Mouse (Mus musculus): ENCODE measurements at regions not wholly inside any gene's neighbourhood (a gene's known extent, or its start where the extent isn't known, plus 50 kb on each side); places are given as distances from the start of the nearest gene placed in this dataset.

DNA sequence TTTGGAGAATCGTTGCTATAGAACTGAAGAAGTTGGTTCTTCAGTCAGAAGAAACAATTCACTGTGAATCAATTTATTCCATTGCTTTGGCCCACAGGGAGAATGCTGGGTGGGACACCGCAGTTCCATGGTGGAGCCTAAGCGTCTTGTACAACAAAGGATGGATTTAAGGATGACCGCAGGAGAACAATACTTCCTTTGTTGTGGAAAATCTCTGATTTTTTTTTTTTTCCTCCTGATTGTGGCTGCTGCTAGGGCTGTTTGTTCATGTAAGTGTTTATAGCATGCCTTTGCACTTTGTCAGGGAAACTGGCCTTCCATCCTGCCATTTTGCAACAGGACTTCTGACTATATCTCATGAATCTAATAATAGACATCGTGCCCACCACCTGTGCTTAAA lies 188.3 kb upstream of the Prdm1 start:
- no peaks in the 10 kb centered on the region for H3K4me1 ChIP-seq (ENCODE audit: control insufficient read depth, insufficient read depth, low read length)
- no peak for ATAC-seq

GRCm38 (mm10) chr10:44715902-44716301 lies 187.6 kb upstream of the Prdm1 start:
- H3K4me1 ChIP-seq (ENCODE audit: control insufficient read depth, insufficient read depth, low read length): no peaks in the 10 kb centered on the region
- ATAC-seq: no peak

More for the DNA sequence above, 188.3 kb upstream of the Prdm1 start:
- Histone ChIP-seq H3K27me3 (ENCODE audit: control insufficient read depth, insufficient read depth, low read depth, low read length) (no peaks in the 10 kb centered on the region), H3K4me2 (ENCODE audit: low read length) (no peak overlapping the region), H3K9ac (ENCODE audit: low read depth, low read length) (no peak overlapping the region), H3K4me3 (ENCODE audit: low read depth, low read length) (no peak overlapping the region), H3K36me3 (ENCODE audit: control insufficient read depth, insufficient read depth, low read length) (no peaks in the 10 kb centered on the region), H3K27ac (ENCODE audit: low read length) (no peak overlapping the region), H3K9me3 (replicated peaks; ENCODE audit: control insufficient read depth, low read length, poor library complexity, severe bottlenecking) (no peaks in the 10 kb centered on the region)
- WGBS: 27% methylated on average over 5 of the region's 5 CpGs

GRCm38 (mm10) chr10:44708830-44709229 lies 180.5 kb upstream of the Prdm1 start:
- 94% methylated on average over 4 of the region's 4 CpGs for whole genome bisulfite sequencing
- Histone ChIP-seq H3K9ac (ENCODE audit: low read depth, low read length) (no peak overlapping the region), H3K4me1 (ENCODE audit: control insufficient read depth, insufficient read depth, low read length) (no peaks in the 10 kb centered on the region), H3K27ac (ENCODE audit: low read length) (no peak overlapping the region), H3K4me2 (ENCODE audit: low read length) (no peak overlapping the region), H3K4me3 (ENCODE audit: low read depth, low read length) (no peak overlapping the region), H3K27me3 (ENCODE audit: control insufficient read depth, insufficient read depth, low read depth, low read length) (no peaks in the 10 kb centered on the region), H3K36me3 (ENCODE audit: control insufficient read depth, insufficient read depth, low read length) (no peaks in the 10 kb centered on the region), H3K9me3 (replicated peaks; ENCODE audit: control insufficient read depth, low read length, poor library complexity, severe bottlenecking) (no peaks in the 10 kb centered on the region)
- no peak for ATAC-seq

More at GRCm38 (mm10) chr10:44715902-44716301, 187.6 kb upstream of the Prdm1 start:
- Histone ChIP-seq H3K4me2 (ENCODE audit: low read length) (no peak overlapping the region), H3K9ac (ENCODE audit: low read depth, low read length) (no peak overlapping the region), H3K9me3 (replicated peaks; ENCODE audit: control insufficient read depth, low read length, poor library complexity, severe bottlenecking) (no peaks in the 10 kb centered on the region), H3K36me3 (ENCODE audit: control insufficient read depth, insufficient read depth, low read length) (no peaks in the 10 kb centered on the region), H3K27me3 (ENCODE audit: control insufficient read depth, insufficient read depth, low read depth, low read length) (no peaks in the 10 kb centered on the region), H3K27ac (ENCODE audit: low read length) (no peak overlapping the region), H3K4me3 (ENCODE audit: low read depth, low read length) (no peak overlapping the region)

DNA sequence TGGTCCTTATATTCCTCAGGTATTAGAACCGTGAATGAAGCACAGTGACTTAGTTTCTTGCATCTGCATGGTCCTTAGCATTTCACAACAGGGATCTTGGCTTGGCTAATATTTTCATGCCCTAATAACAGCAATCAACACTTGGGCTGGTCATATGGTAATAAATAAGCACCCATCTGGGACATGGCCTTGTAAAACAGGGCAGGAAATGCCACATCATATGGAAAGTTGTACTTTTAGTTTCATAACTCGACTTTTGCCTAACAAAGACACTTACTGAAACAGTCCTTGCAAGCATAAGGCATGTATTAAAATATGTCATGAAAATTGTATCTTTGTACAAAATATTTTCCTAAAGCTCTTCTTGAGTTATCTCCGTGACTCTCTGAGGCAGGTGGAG lies 175.8 kb upstream of the Prdm1 start:
- no peaks in the 10 kb centered on the region for H3K4me1 ChIP-seq (ENCODE audit: control insufficient read depth, insufficient read depth, low read length)
- no peak overlapping the region for H3K4me2 ChIP-seq (ENCODE audit: low read length)
- ATAC-seq: no peak
- 91% methylated on average over 3 of the region's 3 CpGs for WGBS
- H3K27me3 ChIP-seq (ENCODE audit: control insufficient read depth, insufficient read depth, low read depth, low read length): no peaks in the 10 kb centered on the region
- no peaks in the 10 kb centered on the region for H3K9me3 ChIP-seq (replicated peaks; ENCODE audit: control insufficient read depth, low read length, poor library complexity, severe bottlenecking)
- H3K36me3 ChIP-seq (ENCODE audit: control insufficient read depth, insufficient read depth, low read length): no peaks in the 10 kb centered on the region
- H3K9ac ChIP-seq (ENCODE audit: low read depth, low read length): no peak overlapping the region
- H3K27ac ChIP-seq (ENCODE audit: low read length): no peak overlapping the region
- H3K4me3 ChIP-seq (ENCODE audit: low read depth, low read length): no peak overlapping the region

- Histone ChIP-seq H3K9me3 (replicated peaks; ENCODE audit: control insufficient read depth, low read length, poor library complexity, severe bottlenecking) (no peaks in the 10 kb centered on the region), H3K36me3 (ENCODE audit: control insufficient read depth, insufficient read depth, low read length) (no peaks in the 10 kb centered on the region), H3K4me3 (ENCODE audit: low read depth, low read length) (no peak overlapping the region), H3K9ac (ENCODE audit: low read depth, low read length) (no peak overlapping the region), H3K27me3 (ENCODE audit: control insufficient read depth, insufficient read depth, low read depth, low read length) (no peaks in the 10 kb centered on the region), H3K4me1 (ENCODE audit: control insufficient read depth, insufficient read depth, low read length) (no peaks in the 10 kb centered on the region), H3K27ac (ENCODE audit: low read length) (no peak overlapping the region), H3K4me2 (ENCODE audit: low read length) (no peak overlapping the region)
- ATAC-seq: no peak
- WGBS: 84% methylated on average over 5 of the region's 5 CpGs
These were observed 173.8 kb upstream of the Prdm1 start for GRCm38 (mm10) chr10:44702108-44702507.

- no peak overlapping the region for H3K4me2 ChIP-seq (ENCODE audit: low read length)
- WGBS: 88% methylated on average over 11 of the region's 11 CpGs
- H3K4me1 ChIP-seq (ENCODE audit: control insufficient read depth, insufficient read depth, low read length): no peaks in the 10 kb centered on the region
- no peaks in the 10 kb centered on the region for H3K27me3 ChIP-seq (ENCODE audit: control insufficient read depth, insufficient read depth, low read depth, low read length)
- H3K4me3 ChIP-seq (ENCODE audit: low read depth, low read length): no peak overlapping the region
- ATAC-seq: no peak
- no peak overlapping the region for H3K9ac ChIP-seq (ENCODE audit: low read depth, low read length)
- no peaks in the 10 kb centered on the region for H3K9me3 ChIP-seq (replicated peaks; ENCODE audit: control insufficient read depth, low read length, poor library complexity, severe bottlenecking)
- H3K36me3 ChIP-seq (ENCODE audit: control insufficient read depth, insufficient read depth, low read length): no peaks in the 10 kb centered on the region
- H3K27ac ChIP-seq (ENCODE audit: low read length): no peak overlapping the region
These were observed 171.8 kb upstream of the Prdm1 start for GRCm38 (mm10) chr10:44699988-44700537.

- no peaks in the 10 kb centered on the region for H3K4me1 ChIP-seq (ENCODE audit: control insufficient read depth, insufficient read depth, low read length)
- no peak overlapping the region for H3K9ac ChIP-seq (ENCODE audit: low read depth, low read length)
- H3K27ac ChIP-seq (ENCODE audit: low read length): no peak overlapping the region
- H3K4me2 ChIP-seq (ENCODE audit: low read length): no peak overlapping the region
- no peaks in the 10 kb centered on the region for H3K36me3 ChIP-seq (ENCODE audit: control insufficient read depth, insufficient read depth, low read length)
- H3K4me3 ChIP-seq (ENCODE audit: low read depth, low read length): no peak overlapping the region
- ATAC-seq: no peak
- WGBS: 81% methylated on average over 2 of the region's 2 CpGs
- no peaks in the 10 kb centered on the region for H3K27me3 ChIP-seq (ENCODE audit: control insufficient read depth, insufficient read depth, low read depth, low read length)
- H3K9me3 ChIP-seq (replicated peaks; ENCODE audit: control insufficient read depth, low read length, poor library complexity, severe bottlenecking): no peaks in the 10 kb centered on the region
These were observed 169.7 kb upstream of the Prdm1 start for GRCm38 (mm10) chr10:44697966-44698365.

DNA sequence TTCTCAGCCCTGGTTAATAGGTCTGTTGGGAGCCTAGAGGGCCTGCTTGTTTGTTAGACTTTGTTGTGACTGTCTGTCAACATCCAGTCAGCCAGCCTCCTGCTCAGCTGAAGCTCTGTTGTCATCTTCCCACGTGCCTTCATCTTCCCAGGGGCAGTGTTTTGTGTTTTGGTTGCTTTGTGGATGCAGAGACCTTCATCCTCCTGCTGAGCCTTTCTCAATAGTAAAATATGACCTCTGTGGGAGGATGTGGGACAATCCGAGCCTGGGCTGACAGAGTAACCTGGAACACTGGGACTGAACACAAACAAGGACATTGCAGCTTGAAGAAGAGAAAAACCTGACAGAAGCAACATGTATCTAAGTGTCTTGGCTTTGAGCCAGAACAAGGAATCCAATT lies 168.7 kb upstream of the Prdm1 start:
- Histone ChIP-seq H3K36me3 (ENCODE audit: control insufficient read depth, insufficient read depth, low read length) (no peaks in the 10 kb centered on the region), H3K9ac (ENCODE audit: low read depth, low read length) (no peak overlapping the region), H3K4me3 (ENCODE audit: low read depth, low read length) (no peak overlapping the region), H3K27me3 (ENCODE audit: control insufficient read depth, insufficient read depth, low read depth, low read length) (no peaks in the 10 kb centered on the region), H3K27ac (ENCODE audit: low read length) (no peak overlapping the region), H3K4me2 (ENCODE audit: low read length) (no peak overlapping the region), H3K9me3 (replicated peaks; ENCODE audit: control insufficient read depth, low read length, poor library complexity, severe bottlenecking) (no peaks in the 10 kb centered on the region), H3K4me1 (ENCODE audit: control insufficient read depth, insufficient read depth, low read length) (no peaks in the 10 kb centered on the region)
- no peak for ATAC-seq
- 23% methylated on average over 2 of the region's 2 CpGs for WGBS

DNA sequence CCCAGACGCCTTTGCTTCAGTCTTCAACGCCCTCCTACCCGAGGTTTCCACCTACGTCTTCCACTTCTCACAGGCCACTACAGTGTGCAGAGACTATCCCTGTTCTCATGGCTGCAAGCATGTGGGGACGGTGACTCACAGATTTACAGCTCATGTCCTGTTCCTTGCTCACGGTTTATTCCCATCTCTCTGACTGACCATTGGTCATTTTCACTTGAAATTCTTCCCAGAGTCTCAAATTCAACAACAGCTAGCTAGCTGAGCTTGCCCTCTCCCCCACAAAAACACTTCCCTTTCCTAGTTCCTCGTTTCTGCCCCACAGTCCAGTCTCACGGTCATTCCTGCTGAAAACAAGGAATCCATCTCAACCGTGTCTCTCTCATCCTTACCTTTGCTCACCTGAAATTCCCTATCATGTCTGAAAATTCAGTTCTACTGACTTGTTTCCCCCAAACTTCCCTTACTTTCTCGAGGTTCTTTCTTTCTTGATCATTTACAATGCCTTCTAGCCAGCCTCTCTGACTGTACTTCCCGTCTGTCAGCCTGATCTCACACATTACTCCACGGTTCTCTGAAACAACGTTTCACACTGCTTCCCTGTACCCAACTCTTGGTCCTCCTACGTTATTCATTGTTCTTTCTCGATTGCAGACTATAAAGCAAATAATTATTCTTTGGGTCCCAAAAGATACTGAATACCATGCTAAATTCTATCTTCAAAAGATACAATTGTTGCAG lies 163.5 kb upstream of the Prdm1 start:
- no peaks in the 10 kb centered on the region for H3K27me3 ChIP-seq (ENCODE audit: control insufficient read depth, insufficient read depth, low read depth, low read length)
- no peaks in the 10 kb centered on the region for H3K4me1 ChIP-seq (ENCODE audit: control insufficient read depth, insufficient read depth, low read length)
- no peak overlapping the region for H3K9ac ChIP-seq (ENCODE audit: low read depth, low read length)
- no peak for ATAC-seq
- WGBS: 89% methylated on average over 15 of the region's 15 CpGs
- H3K4me3 ChIP-seq (ENCODE audit: low read depth, low read length): no peak overlapping the region
- H3K36me3 ChIP-seq (ENCODE audit: control insufficient read depth, insufficient read depth, low read length): no peaks in the 10 kb centered on the region
- H3K4me2 ChIP-seq (ENCODE audit: low read length): no peak overlapping the region
- no peaks in the 10 kb centered on the region for H3K9me3 ChIP-seq (replicated peaks; ENCODE audit: control insufficient read depth, low read length, poor library complexity, severe bottlenecking)
- H3K27ac ChIP-seq (ENCODE audit: low read length): no peak overlapping the region

Measured in midbrain, embryonic 16.5 days (tissue).